In the genomic region with DNA sequence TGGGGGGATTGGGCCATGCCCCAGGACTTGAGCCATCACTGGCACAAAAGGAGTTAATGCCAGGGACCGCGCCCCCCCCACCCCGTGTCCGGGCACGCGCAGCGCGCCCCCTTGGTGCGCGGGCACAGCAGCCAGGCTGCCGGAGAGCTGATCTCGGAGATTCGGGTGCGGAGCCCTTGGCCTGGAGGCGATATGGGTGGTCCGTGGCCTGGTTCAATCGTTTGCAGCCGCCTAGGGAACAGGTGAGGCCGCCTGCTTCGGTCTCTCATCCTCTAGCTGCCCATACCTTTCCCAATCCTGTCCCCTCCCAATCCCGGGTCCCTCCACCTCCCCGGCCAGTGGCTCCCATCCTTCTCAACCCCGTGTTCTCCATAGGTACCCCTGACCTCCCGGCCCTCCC, we compare ENCODE assay signal across 9 mouse cellular contexts. TPM values are rescaled to one million over a fixed set of nuclear protein-coding genes. Genes with fewer than 3 reads are reported as not detected.
DNase-seq lines count a peak whose midpoint lies in the region; ATAC-seq and TF ChIP-seq lines count a peak whose summit lies in the region.
"Had no signal": no experiment of that assay in that cellular context is flagged by ENCODE, and none has a peak within 500 bp of the region (broad histone marks: within the 10 kb centered on the region; RNA-seq: fewer than 3 reads in every experiment).

A gene (plus strand): TSS at position 114 of the 400 bp plus-strand sequence.

- no peaks in the 10 kb centered on the region for H3K27me3 ChIP-seq in hindbrain, embryonic 14.5 days (ENCODE audit: control insufficient read depth, insufficient read depth, low read length)
- H3K27me3 ChIP-seq in limb, embryonic 14.5 days (ENCODE audit: control insufficient read depth, insufficient read depth, low read length) = no peaks in the 10 kb centered on the region

- no peaks in the 10 kb centered on the region for H3K9me3 ChIP-seq in hindbrain, embryonic 14.5 days (ENCODE audit: control insufficient read depth, low read length)
- H3K9me3 ChIP-seq in limb, embryonic 14.5 days (ENCODE audit: control insufficient read depth, low read length) = no peaks in the 10 kb centered on the region

- H3K4me2 ChIP-seq in hindbrain, embryonic 14.5 days (replicated peaks) = peak within 1 kb of the TSS; percentile 60
- H3K4me2 ChIP-seq in limb, embryonic 14.5 days (replicated peaks; ENCODE audit: low read depth, low read length, severe bottlenecking) = peak within 1 kb of the TSS; percentile 50

- TF ChIP-seq POLR2A in limb, embryonic 14.5 days (IDR thresholded peaks at IDR 0.05; ENCODE audit: borderline replicate concordance, extremely low read depth, insufficient read depth, insufficient read length) = no peak
- peak; percentile 61; the same call in 1 of the 2 replicates for TF ChIP-seq POLR2A in olfactory bulb, adult 2 months (IDR thresholded peaks at IDR 0.05; ENCODE audit: insufficient read depth, low read depth, low read length)

- peak within 1 kb of the TSS; percentile 62 for H3K4me3 ChIP-seq in hindbrain, embryonic 14.5 days (replicated peaks; ENCODE audit: low read length)
- H3K4me3 ChIP-seq in limb, embryonic 14.5 days (replicated peaks; ENCODE audit: low read length) = peak within 1 kb of the TSS; percentile 42
- H3K4me3 ChIP-seq in olfactory bulb, adult 2 months (ENCODE audit: insufficient read depth, low read depth, low read length) = peak within 1 kb of the TSS; percentile 81

- peaks cover 33% of the 10 kb centered on the region for H3K36me3 ChIP-seq in hindbrain, embryonic 14.5 days (replicated peaks; ENCODE audit: control insufficient read depth, insufficient read depth)
- H3K36me3 ChIP-seq in limb, embryonic 14.5 days (ENCODE audit: control insufficient read depth, insufficient read depth, low read length) = peaks cover 18% of the 10 kb centered on the region

- H3K27ac ChIP-seq in hindbrain, embryonic 14.5 days = peak within 1 kb of the TSS; percentile 87
- peak within 1 kb of the TSS; percentile 67; the same call in 1 of the 2 replicates for H3K27ac ChIP-seq in limb, embryonic 14.5 days (replicated peaks; ENCODE audit: low read depth, low read length)
- peak within 1 kb of the TSS; percentile 90 for H3K27ac ChIP-seq in olfactory bulb, adult 2 months (ENCODE audit: insufficient read depth, low read depth, low read length)

- no peak for TF ChIP-seq CTCF in olfactory bulb, adult 2 months (IDR thresholded peaks at IDR 0.05; ENCODE audit: insufficient read depth, low read depth, low read length)

- peak within 1 kb of the TSS; percentile 71 for H3K9ac ChIP-seq in hindbrain, embryonic 14.5 days
- H3K9ac ChIP-seq in limb, embryonic 14.5 days (ENCODE audit: low read depth, low read length, severe bottlenecking) = peak within 1 kb of the TSS; percentile 46

- peaks cover 32% of the 10 kb centered on the region for H3K4me1 ChIP-seq in hindbrain, embryonic 14.5 days (replicated peaks; ENCODE audit: control insufficient read depth, insufficient read depth, low read length)
- peaks cover 6% of the 10 kb centered on the region; the same call in 1 of the 2 replicates for H3K4me1 ChIP-seq in limb, embryonic 14.5 days (ENCODE audit: control insufficient read depth, insufficient read depth, low read length)
- peaks cover 21% of the 10 kb centered on the region for H3K4me1 ChIP-seq in olfactory bulb, adult 2 months (ENCODE audit: control insufficient read depth, insufficient read depth, low read length)

- peak; percentile 42; the same call in 1 of the 2 replicates for ATAC-seq in hindbrain, embryonic 14.5 days (ENCODE audit: low FRiP score)
- ATAC-seq in limb, embryonic 14.5 days (ENCODE audit: low FRiP score, low read depth) = no peak

- peak; percentile 24 to 54 for DNase-seq in adrenal gland, adult (ENCODE audit: inconsistent age in 2 of 2, low spot score in 1 of 2)
- no peak for DNase-seq in adrenal gland, adult 18-20 months (ENCODE audit: low spot score in 2 of 2)
- peak; percentile 44 for DNase-seq in right cerebral cortex, postnatal 14 days
- DNase-seq in right cerebral cortex, adult 18-20 months = no peak
- DNase-seq in hindbrain, embryonic 14.5 days (ENCODE audit: low spot score) = peak; percentile 64
- no peak for DNase-seq in limb, embryonic 14.5 days (ENCODE audit: low spot score)
- DNase-seq in urinary bladder, postnatal 10 days (ENCODE audit: low spot score) = no peak

- WGBS in hindbrain, embryonic 14.5 days = 28% methylated on average over 24 of the region's 24 CpGs
- 14% methylated on average over 16 of the region's 24 CpGs for WGBS in limb, embryonic 14.5 days
- 24% methylated on average over 24 of the region's 24 CpGs for WGBS in olfactory bulb, adult 2 months

RNA-seq across cellular contexts. Expression of the gene that starts here (rescaled TPM):
- total RNA-seq in adrenal gland, adult 18-20 months (2021) = 10 to 100 TPM in 1 of 2 experiments, 1 to 10 TPM in 1; 5.7 to 15.9 TPM
- polyA plus RNA-seq in hindbrain, embryonic 14.5 days (2014; fragmentation: Nextera tagmentation; extraction: Ambion mirVana) = 95.9 and 116 TPM in 2 replicates
- polyA plus RNA-seq in limb, embryonic 14.5 days (2012; rRNA removed) = 10.3 and 15.6 TPM in 2 replicates
- polyA plus RNA-seq in limb, embryonic 14.5 days (2014; fragmentation: Nextera tagmentation; extraction: Ambion mirVana) = 18.2 and 24.4 TPM in 2 replicates
- polyA plus RNA-seq in olfactory bulb, adult 2 months (2012; ENCODE audit: insufficient read depth, insufficient read length, low replicate concordance, missing spikeins) = not detected in 2 replicates
- total RNA-seq: common myeloid progenitor, adult 5-6 weeks had no signal

Comparison
In these comparisons a context has a peak if more than half of its experiments do, and no peak if none do; other contexts are left out.
1. DNase-seq: peak in adrenal gland, adult (2 of 2), right cerebral cortex, postnatal 14 days (single experiment) and hindbrain, embryonic 14.5 days (single experiment); none in adrenal gland, adult 18-20 months (0 of 2), right cerebral cortex, adult 18-20 months (single experiment), limb, embryonic 14.5 days (single experiment) and urinary bladder, postnatal 10 days (single experiment).
2. Peak in every context shown above with its lines, with median percentiles within 50 percentile points of each other: H3K27ac ChIP-seq and H3K4me3 ChIP-seq.